Mouse (Mus musculus): ENCODE results near the gene Rab7. TPM values are rescaled to one million over a fixed set of nuclear protein-coding genes. Genes with fewer than 3 reads are reported as not detected.
A peak's percentile ranks its signal among the peaks of the same experiment; 100 is the strongest.

Gene Rab7
- polyA plus RNA-seq, 1 experiment: 163 TPM

DNA sequence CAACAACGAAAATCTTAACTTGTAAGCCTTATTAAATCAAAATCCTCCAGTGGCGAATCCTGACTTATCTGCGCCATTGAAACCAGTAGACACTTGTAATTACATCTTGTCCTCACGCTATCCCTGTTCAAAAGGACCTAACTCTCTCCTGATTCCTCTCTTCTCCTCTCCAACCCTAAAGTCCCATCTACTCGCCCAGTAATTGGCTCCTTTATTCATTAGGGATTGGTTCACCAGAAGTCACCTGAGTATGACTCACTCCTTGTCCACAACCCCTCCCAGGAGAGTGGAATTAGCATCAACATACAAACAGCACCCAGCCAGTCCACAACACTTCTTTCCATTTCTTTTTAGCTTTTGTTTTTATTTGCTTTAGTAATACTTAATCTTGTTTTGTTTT, 14.8 kb upstream of the Rab7 start:
- Histone ChIP-seq H3K36me3 (ENCODE audit: control insufficient read depth, insufficient read depth, low read length, poor library complexity, severe bottlenecking) (no peaks in the 10 kb centered on the region), H3K9me3 (replicated peaks; ENCODE audit: control insufficient read depth, insufficient read depth, low read length, poor library complexity, severe bottlenecking) (no peaks in the 10 kb centered on the region), H3K4me1 (ENCODE audit: control insufficient read depth, insufficient read depth, low read length) (peaks cover 5% of the 10 kb centered on the region), H3K27ac (ENCODE audit: insufficient read depth, low read length) (peak overlapping the region; percentile 93), H3K4me3 (ENCODE audit: low read depth, low read length) (peak overlapping the region; percentile 60), H3K27me3 (ENCODE audit: control insufficient read depth, insufficient read depth, low read length, poor library complexity, severe bottlenecking) (no peaks in the 10 kb centered on the region), H3K9ac (ENCODE audit: low read depth, poor library complexity, severe bottlenecking) (peak overlapping the region; percentile 55)
- TF ChIP-seq POLR2A (IDR thresholded peaks at IDR 0.05; ENCODE audit: insufficient read depth, low read length) (no peak), EP300 (IDR thresholded peaks at IDR 0.05; ENCODE audit: insufficient read depth, low read depth, low read length) (no peak), CTCF (IDR thresholded peaks at IDR 0.05; ENCODE audit: low read depth, low read length) (no peak)

DNA sequence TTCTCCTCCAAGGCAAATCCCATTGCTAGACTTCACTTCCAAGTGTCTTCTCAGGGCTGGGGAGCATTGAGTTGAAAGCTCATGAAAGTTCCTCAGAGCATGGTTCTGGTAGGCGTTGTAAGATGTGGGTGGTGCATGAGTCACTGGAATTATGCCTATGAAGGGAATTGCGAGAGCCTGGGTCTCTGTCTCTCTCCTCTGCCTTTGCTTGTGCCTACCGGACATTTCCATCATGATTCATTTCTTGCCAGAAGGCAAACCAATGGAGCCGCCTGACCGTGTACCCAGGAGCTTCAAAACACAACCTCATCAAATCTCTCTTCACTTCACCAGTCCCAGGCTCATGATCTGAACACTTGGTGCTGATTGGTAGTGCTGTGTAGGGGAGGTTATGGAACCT, 11.8 kb upstream of the Rab7 start:
- H3K4me3 ChIP-seq (ENCODE audit: low read depth, low read length): no peak overlapping the region

DNA sequence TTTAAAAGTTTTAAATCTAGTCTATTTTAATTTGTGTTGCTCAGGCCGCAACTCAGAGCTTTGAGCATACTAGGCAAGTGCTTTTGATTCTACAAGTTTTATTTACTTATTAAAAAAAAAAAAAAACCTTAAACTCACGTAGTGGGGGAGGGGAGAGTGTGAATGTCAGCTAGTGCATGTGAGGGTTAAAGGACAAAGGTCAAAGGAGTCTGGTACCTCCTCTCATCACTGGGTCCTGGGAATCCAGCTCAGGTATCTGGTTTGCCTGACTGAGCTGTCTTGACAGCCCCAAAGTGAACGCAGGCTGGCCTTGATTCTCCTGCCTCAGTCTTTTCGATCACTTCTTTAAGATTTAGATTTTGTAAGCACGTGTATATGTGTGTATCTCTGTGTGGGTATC, 10.6 kb upstream of the Rab7 start:
- no peak overlapping the region for H3K9ac ChIP-seq (ENCODE audit: low read depth, poor library complexity, severe bottlenecking)
- peaks cover 8% of the 10 kb centered on the region for H3K4me1 ChIP-seq (ENCODE audit: control insufficient read depth, insufficient read depth, low read length)
- H3K4me3 ChIP-seq (ENCODE audit: low read depth, low read length): no peak overlapping the region
- H3K27me3 ChIP-seq (ENCODE audit: control insufficient read depth, insufficient read depth, low read length, poor library complexity, severe bottlenecking): no peaks in the 10 kb centered on the region
- no peak overlapping the region for H3K27ac ChIP-seq (ENCODE audit: insufficient read depth, low read length)
- TF ChIP-seq POLR2A (IDR thresholded peaks at IDR 0.05; ENCODE audit: insufficient read depth, low read length) (no peak), CTCF (IDR thresholded peaks at IDR 0.05; ENCODE audit: low read depth, low read length) (no peak), EP300 (IDR thresholded peaks at IDR 0.05; ENCODE audit: insufficient read depth, low read depth, low read length) (no peak)
- no peaks in the 10 kb centered on the region for H3K36me3 ChIP-seq (ENCODE audit: control insufficient read depth, insufficient read depth, low read length, poor library complexity, severe bottlenecking)
- H3K9me3 ChIP-seq (replicated peaks; ENCODE audit: control insufficient read depth, insufficient read depth, low read length, poor library complexity, severe bottlenecking): no peaks in the 10 kb centered on the region

More for the DNA sequence above, 11.8 kb upstream of the Rab7 start:
- Histone ChIP-seq H3K27ac (ENCODE audit: insufficient read depth, low read length) (no peak overlapping the region), H3K9ac (ENCODE audit: low read depth, poor library complexity, severe bottlenecking) (no peak overlapping the region), H3K27me3 (ENCODE audit: control insufficient read depth, insufficient read depth, low read length, poor library complexity, severe bottlenecking) (no peaks in the 10 kb centered on the region), H3K36me3 (ENCODE audit: control insufficient read depth, insufficient read depth, low read length, poor library complexity, severe bottlenecking) (no peaks in the 10 kb centered on the region), H3K9me3 (replicated peaks; ENCODE audit: control insufficient read depth, insufficient read depth, low read length, poor library complexity, severe bottlenecking) (no peaks in the 10 kb centered on the region), H3K4me1 (ENCODE audit: control insufficient read depth, insufficient read depth, low read length) (peaks cover 8% of the 10 kb centered on the region)
- no peak for TF ChIP-seq EP300 (IDR thresholded peaks at IDR 0.05; ENCODE audit: insufficient read depth, low read depth, low read length)
- TF ChIP-seq CTCF (IDR thresholded peaks at IDR 0.05; ENCODE audit: low read depth, low read length): no peak
- no peak for TF ChIP-seq POLR2A (IDR thresholded peaks at IDR 0.05; ENCODE audit: insufficient read depth, low read length)

DNA sequence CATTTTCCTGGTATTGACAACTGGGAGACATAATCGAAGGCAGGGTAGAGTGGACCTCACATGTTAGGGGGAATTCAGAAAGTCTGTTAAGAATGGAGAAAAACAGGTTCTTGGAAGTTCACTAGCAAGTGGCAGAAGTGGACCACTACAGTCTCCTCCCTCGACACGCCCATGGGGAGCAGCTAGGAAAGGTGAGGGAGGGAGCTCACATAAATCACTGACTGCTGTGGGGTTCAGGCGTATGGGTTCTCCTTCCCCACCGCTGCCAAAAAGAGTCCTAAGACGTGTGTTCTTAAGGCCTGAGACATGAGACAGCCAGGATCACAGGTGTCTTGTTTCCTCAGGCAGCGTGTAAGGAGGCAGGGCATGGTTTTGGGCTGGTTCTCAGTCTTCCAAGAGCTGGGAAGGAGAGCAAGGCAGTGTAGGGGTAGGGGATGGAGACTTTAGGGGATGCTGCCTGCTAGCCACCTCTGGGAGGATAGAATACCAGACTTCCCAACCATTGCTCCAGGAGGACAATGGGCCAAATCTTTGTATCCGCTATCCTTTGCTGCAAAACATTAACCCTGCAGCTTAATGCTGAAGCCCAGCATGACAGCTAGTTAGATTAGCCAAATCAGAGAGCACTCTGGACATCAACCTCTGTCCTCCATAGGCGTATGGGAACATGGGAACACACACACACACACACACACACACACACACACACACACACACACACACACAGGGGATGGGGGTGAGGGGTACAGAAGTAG, 9.2 kb upstream of the Rab7 start:
- H3K4me3 ChIP-seq (ENCODE audit: low read depth, low read length): no peak overlapping the region
- no peak for TF ChIP-seq CTCF (IDR thresholded peaks at IDR 0.05; ENCODE audit: low read depth, low read length)
- no peak for TF ChIP-seq POLR2A (IDR thresholded peaks at IDR 0.05; ENCODE audit: insufficient read depth, low read length)
- no peak for TF ChIP-seq EP300 (IDR thresholded peaks at IDR 0.05; ENCODE audit: insufficient read depth, low read depth, low read length)
- H3K9me3 ChIP-seq (replicated peaks; ENCODE audit: control insufficient read depth, insufficient read depth, low read length, poor library complexity, severe bottlenecking): no peaks in the 10 kb centered on the region
- no peak overlapping the region for H3K9ac ChIP-seq (ENCODE audit: low read depth, poor library complexity, severe bottlenecking)
- no peaks in the 10 kb centered on the region for H3K27me3 ChIP-seq (ENCODE audit: control insufficient read depth, insufficient read depth, low read length, poor library complexity, severe bottlenecking)
- H3K36me3 ChIP-seq (ENCODE audit: control insufficient read depth, insufficient read depth, low read length, poor library complexity, severe bottlenecking): no peaks in the 10 kb centered on the region
- peaks cover 5% of the 10 kb centered on the region for H3K4me1 ChIP-seq (ENCODE audit: control insufficient read depth, insufficient read depth, low read length)
- H3K27ac ChIP-seq (ENCODE audit: insufficient read depth, low read length): no peak overlapping the region

DNA sequence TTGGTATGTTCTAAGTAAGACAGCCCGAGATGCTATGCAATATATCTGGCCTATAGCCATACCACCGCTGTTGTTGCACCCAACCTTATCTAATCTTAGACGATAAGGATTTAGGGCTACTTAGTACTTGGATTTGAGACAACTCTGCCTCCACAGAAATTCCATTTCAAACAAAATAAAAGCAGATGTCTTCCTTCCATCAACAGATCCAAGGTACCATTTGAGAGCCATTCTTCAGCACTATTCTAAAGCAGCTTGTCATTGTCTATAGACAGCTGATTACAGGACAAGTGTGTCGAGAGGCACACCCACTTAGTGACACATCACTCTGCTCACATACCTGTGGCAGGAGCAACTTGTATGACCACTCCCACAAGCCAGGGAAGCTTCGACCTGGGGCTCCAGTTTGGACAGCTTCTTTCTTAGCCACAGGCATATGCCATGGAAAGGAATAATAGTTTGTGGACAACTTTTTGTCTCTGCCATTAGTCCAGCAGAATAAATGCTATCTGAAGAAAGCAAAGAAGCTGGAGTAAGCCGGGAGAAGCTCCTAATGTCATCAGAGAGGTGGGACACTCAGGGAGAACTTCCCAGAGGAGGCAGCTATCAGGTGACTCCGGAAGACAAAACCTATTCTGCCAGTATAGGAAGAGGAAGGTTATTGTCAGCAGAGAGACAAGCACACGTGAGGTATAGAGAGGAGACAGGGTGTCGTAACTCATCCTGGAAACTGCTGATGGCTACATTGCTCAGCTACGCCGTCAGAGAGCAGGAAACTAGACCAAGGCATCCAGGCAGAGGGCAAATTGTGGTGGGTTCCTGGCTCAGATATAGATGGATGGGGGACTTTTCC, 8.4 kb upstream of the Rab7 start:
- Histone ChIP-seq H3K36me3 (ENCODE audit: control insufficient read depth, insufficient read depth, low read length, poor library complexity, severe bottlenecking) (no peaks in the 10 kb centered on the region), H3K9ac (ENCODE audit: low read depth, poor library complexity, severe bottlenecking) (no peak overlapping the region), H3K9me3 (replicated peaks; ENCODE audit: control insufficient read depth, insufficient read depth, low read length, poor library complexity, severe bottlenecking) (no peaks in the 10 kb centered on the region), H3K27me3 (ENCODE audit: control insufficient read depth, insufficient read depth, low read length, poor library complexity, severe bottlenecking) (no peaks in the 10 kb centered on the region), H3K4me3 (ENCODE audit: low read depth, low read length) (no peak overlapping the region), H3K27ac (ENCODE audit: insufficient read depth, low read length) (no peak overlapping the region), H3K4me1 (ENCODE audit: control insufficient read depth, insufficient read depth, low read length) (peaks cover 5% of the 10 kb centered on the region)
- TF ChIP-seq EP300 (IDR thresholded peaks at IDR 0.05; ENCODE audit: insufficient read depth, low read depth, low read length) (no peak), CTCF (IDR thresholded peaks at IDR 0.05; ENCODE audit: low read depth, low read length) (no peak), POLR2A (IDR thresholded peaks at IDR 0.05; ENCODE audit: insufficient read depth, low read length) (no peak)

DNA sequence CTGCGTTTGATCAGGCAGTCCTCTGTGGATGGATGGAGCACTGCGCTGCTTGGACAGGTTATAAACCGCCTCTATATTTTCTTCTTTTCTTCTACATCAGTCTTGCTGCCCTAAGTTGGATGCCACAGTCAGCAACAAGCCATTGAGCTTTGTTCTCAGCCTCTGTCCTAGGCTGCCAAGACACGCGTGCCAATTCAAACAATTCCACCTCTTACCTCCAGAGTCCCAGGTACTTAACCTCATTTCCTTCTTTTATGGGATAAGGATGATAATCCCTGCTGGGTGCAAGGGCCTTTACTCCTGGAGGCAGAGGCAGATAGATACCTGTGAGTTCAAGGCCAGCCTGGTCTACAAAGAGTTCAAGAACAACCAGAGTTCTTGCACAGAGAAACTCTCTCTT, 6.1 kb upstream of the Rab7 start:
- H3K4me1 ChIP-seq (ENCODE audit: control insufficient read depth, insufficient read depth, low read length): peaks cover 5% of the 10 kb centered on the region
- no peaks in the 10 kb centered on the region for H3K27me3 ChIP-seq (ENCODE audit: control insufficient read depth, insufficient read depth, low read length, poor library complexity, severe bottlenecking)
- H3K9ac ChIP-seq (ENCODE audit: low read depth, poor library complexity, severe bottlenecking): no peak overlapping the region
- H3K27ac ChIP-seq (ENCODE audit: insufficient read depth, low read length): no peak overlapping the region
- H3K4me3 ChIP-seq (ENCODE audit: low read depth, low read length): no peak overlapping the region
- H3K36me3 ChIP-seq (ENCODE audit: control insufficient read depth, insufficient read depth, low read length, poor library complexity, severe bottlenecking): no peaks in the 10 kb centered on the region
- TF ChIP-seq EP300 (IDR thresholded peaks at IDR 0.05; ENCODE audit: insufficient read depth, low read depth, low read length): no peak
- H3K9me3 ChIP-seq (replicated peaks; ENCODE audit: control insufficient read depth, insufficient read depth, low read length, poor library complexity, severe bottlenecking): no peaks in the 10 kb centered on the region

Data from ES-Bruce4 (cell line).